Mouse (Mus musculus) macrophage (primary cell): Measurements from ENCODE around the gene Gpr26. TPM values are rescaled to one million over a fixed set of nuclear protein-coding genes. Genes with fewer than 3 reads are reported as not detected.

Experiments used
- H3K27ac ChIP-seq: fragments of 350-480 bp; formaldehyde crosslinking; 2 replicates; pipeline ENCODE4 v1.9.0; 2021
- H3K36me3 ChIP-seq: fragments of 350-480 bp; formaldehyde crosslinking; 2 replicates; pipeline ENCODE4 v1.9.0; 2021; ENCODE audit errors: inconsistent target
- H3K4me3 ChIP-seq: fragments of 350-480 bp; formaldehyde crosslinking; 2 replicates; pipeline ENCODE4 v1.9.0; 2021; ENCODE audit errors: inconsistent target
- H3K79me2 ChIP-seq: fragments of 350-480 bp; formaldehyde crosslinking; 2 replicates; pipeline ENCODE4 v1.9.0; 2021; ENCODE audit errors: inconsistent target
- WGBS: methylation state at CpG from one replicate; pipeline ENCODE4 v1.1.7; 2026; ENCODE audit warnings: inconsistent platforms; ENCODE audit not compliant: missing documents; 5-methylcytosine and 5-hydroxymethylcytosine counted together
- polyA plus RNA-seq: library from polyadenylated mRNA; stranded (reverse); fragments of 250-400 nt; gene quantifications from 3 replicates; pipeline ENCODE4 v1.2.4, GENCODE M21; 2018; ENCODE audit warnings: inconsistent platforms
- total RNA-seq, 78 experiments: library from RNA; depleted of rRNA; stranded (reverse); fragments of 250-400 nt; gene quantifications; 1 replicate in 9 of 78; 2 replicates in 24 of 78; 3 replicates in 43 of 78; 4 replicates in 2 of 78; pipeline ENCODE4 v1.2.4; 2018; ENCODE audit warnings: inconsistent platforms in 56 of 78

Gpr26 gene
- not detected for total RNA-seq (2018; cell fraction: chromatin; rRNA removed)
- not detected for total RNA-seq (2018; cell fraction: cytosol; rRNA removed)
- total RNA-seq (2018; cell fraction: nucleus; rRNA removed), result not detected
- not detected in 3 replicates for polyA plus RNA-seq

DNA sequence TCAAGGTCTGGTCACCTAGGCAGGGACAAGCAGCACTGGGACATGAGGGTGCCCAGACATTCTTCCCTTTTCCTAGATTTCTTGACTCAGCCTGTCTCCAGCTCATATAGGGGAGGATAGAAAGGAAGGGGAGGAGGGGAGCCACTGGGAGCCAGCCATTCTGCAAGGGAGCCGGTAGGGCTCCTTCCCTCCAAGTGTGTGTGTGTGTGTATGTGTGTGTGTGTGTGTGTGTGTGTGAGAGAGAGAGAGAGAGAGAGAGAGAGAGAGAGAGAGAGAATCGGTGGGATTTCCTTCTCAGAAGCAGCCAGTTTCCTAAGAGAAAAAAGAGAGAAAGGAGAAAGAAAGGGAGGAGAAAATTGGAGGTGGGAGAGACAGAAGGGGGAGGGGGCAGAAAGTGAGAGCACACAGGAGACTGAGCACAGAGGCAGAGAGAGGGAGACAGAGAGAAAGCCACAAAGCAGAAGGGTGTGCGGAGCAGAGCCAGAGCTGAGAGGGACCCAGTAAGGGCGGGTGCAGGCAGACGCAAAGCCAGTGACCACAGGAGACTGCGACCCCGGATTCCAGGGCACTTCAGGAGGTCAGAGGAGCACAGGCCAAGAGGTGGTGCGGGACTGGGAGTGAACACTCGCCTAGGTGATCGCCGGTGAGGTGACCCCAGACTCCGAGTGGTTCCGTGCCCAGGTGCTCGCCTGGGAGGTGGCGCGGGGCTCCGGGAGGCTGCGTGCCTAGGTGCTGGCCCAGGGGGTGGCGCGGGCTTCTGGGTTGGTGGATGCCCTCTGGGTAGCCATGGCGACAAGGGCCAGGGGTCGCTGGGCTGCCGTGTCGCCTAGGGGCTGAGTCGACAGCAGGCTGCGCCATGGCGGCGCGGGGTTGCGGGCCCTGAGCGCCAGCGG lies at the start of gene Gpr26:
Gpr26 (plus strand) TSS at position 438 of the 893 bp plus-strand sequence.
- Histone ChIP-seq H3K36me3 (no peaks in the 10 kb centered on the region), H3K79me2 (no peaks in the 10 kb centered on the region), H3K4me3 (no peak within 1 kb of the TSS), H3K27ac (no peak within 1 kb of the TSS)
- 9% methylated on average over 28 of the region's 32 CpGs for WGBS

DNA sequence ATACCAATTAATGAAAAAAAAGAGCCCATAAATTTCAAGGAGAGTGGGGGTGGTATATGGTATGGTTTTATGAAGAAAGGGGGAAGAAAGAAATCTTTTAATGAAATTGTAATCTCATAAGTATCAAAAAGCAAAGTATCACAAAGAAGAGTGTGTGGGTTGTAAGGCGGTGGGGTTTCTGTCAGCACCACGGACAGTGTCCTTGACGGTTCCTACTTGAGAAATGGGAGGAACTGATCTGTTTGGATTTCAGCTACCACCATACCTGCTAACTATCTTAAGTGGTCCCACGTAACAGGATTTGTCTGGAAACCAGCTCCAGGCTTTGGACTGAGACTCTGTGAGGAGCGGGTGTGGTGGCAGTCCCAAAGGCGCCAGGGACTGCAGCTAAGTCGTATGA lies 48.9 kb upstream of the Gpr26 start:
- H3K79me2 ChIP-seq, result no peaks in the 10 kb centered on the region

DNA sequence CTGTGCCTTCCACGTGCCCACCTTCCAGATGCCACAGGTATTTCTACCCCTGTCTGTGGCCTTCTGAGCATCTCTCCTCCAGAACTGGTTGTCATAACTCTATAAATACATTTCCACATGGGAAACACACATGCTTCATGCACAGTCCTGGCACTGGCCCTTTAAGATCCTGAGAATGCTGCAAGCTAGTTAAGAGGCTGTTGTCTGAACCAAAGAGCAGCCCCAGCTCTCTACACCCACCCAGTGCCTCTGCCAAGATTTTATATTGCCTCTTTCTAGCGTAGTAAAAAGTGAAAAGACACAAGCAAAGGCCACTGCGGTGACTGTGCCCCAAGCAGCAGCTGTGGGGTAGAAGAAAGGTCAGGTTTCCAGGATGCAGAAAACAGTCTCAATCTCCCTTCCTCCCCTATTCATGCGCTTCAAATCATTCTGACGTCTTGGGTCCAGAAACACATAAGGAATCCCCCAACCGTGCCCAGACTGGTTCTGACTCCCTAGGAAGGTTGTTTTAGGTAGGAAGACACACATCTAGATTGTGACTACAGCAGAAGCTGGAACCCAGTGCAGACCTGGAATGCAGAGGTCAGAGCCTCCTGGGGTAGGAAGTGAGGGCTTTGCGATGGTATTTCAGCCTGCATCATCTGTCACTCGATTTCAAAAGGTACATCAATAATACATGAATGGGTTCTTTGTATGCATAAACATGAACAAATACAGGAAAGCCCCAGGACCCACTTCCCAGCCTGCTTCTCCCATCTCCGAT lies 38.8 kb upstream of the Gpr26 start:
- Histone ChIP-seq H3K4me3 (no peak overlapping the region), H3K36me3 (no peaks in the 10 kb centered on the region), H3K27ac (no peak overlapping the region), H3K79me2 (no peaks in the 10 kb centered on the region)
- whole genome bisulfite sequencing, result 63% methylated on average over 9 of the region's 9 CpGs

More for the DNA sequence above, 48.9 kb upstream of the Gpr26 start:
- Histone ChIP-seq H3K4me3 (no peak overlapping the region), H3K36me3 (no peaks in the 10 kb centered on the region), H3K27ac (no peak overlapping the region)
- 53% methylated on average over 7 of the region's 7 CpGs for WGBS

DNA sequence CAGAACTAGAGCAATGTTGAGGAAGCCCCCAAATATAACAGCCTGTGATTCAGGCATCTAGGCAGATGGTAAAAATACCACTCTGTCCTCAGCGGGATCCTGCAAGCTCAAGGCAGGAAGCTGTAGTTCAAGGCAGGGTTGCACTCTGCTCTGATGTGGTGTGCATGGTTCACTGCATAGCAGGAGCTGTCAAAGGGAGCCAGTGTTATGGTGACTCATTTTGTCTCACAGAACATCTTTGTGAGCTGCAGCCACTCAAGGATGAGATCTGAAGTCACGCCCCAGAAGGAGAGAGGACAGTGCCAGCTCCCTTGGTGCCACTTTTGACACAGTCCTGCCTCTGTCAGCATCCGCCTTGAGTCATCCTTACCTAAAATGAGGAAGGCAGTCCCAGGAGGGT lies 28.6 kb upstream of the Gpr26 start:
- WGBS, result 70% methylated on average over 3 of the region's 3 CpGs
- no peaks in the 10 kb centered on the region for H3K79me2 ChIP-seq
- no peak overlapping the region for H3K27ac ChIP-seq
- H3K4me3 ChIP-seq, result no peak overlapping the region
- H3K36me3 ChIP-seq, result no peaks in the 10 kb centered on the region

DNA sequence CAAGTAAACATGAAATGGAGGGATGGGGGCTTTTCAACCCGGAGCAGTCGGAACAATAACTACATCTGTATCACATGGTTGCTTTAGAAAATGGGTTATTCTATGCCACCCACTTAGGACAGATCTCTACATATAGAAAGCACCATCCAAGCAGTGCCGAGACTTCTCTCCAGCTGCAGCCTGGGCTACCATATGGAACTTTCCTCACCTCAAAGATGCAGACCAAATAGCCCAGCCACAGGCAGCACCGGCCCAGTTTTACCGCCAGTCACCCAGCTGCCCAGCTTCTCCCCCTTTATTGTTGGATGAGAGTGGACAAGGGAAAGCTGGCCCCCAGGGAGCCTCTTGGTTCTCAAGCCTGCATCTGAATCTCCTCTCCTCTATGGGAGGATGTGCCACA lies 15.1 kb upstream of the Gpr26 start:
- Histone ChIP-seq H3K36me3 (no peaks in the 10 kb centered on the region), H3K4me3 (no peak overlapping the region), H3K79me2 (no peaks in the 10 kb centered on the region), H3K27ac (no peak overlapping the region)
- 86% methylated on average over 5 of the region's 5 CpGs for WGBS

DNA sequence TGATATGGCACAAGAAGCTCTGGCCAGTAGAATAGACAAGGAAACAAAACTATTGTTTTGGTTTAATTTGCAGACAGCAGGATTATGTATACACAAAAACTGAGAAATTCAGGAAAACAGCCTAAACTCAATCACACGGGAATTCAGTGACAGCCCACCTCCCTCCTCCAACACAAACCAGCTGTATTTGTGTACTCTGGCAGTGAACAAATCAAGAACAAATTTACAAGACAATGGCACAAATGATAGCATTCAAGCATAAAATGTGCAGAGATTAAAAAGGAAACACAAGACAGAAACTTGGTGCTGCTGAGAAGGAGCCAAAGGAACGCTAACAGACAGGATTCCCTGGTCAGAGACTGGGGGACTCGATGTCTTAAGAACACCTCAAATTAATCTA lies 12.9 kb upstream of the Gpr26 start:
- Histone ChIP-seq H3K4me3 (no peak overlapping the region), H3K79me2 (no peaks in the 10 kb centered on the region), H3K36me3 (no peaks in the 10 kb centered on the region), H3K27ac (no peak overlapping the region)
- WGBS, result 80% methylated on average over 3 of the region's 3 CpGs

DNA sequence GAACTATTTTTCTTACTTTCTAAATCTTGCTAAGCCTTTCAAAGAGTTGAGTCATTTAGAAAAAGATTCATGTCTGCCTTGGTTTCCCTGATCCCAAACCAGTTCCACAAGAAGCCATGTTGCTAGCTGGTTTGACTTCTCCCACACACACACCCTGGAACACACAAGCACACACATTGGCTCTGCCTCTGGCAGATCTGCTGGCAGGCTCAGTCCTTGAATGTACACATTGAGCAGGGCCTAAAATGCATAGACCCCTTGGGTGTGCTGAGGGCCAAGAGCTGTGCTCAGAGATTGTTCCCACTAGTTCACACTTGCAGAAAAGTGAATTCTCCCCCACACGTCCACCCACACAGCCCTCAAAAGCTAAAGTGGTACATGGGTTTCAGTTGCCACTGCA lies 7.6 kb upstream of the Gpr26 start:
- Histone ChIP-seq H3K36me3 (no peaks in the 10 kb centered on the region), H3K27ac (no peak overlapping the region), H3K4me3 (no peak overlapping the region), H3K79me2 (no peaks in the 10 kb centered on the region)
- WGBS, result 77% methylated on average over 1 of the region's 1 CpGs

DNA sequence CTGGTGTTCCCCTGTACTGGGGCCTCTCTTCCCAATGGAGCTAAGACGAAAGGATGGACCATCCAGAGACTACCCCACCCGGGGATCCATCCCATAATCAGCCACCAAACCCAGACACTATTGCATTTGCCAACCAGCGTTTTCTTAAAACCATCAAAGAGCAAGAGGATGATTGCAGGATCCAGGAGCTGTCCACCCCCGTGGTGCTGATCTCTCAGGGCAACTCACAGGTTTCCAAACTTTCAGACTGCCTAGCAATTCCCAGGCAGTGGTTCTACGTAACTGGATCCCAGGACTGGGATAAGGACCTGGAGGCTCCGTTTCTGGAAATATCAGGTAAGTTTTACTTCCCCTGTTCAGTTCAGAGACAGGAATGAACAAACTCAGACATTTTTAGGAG lies 5.7 kb upstream of the Gpr26 start:
- no peak overlapping the region for H3K4me3 ChIP-seq
- 29% methylated on average over 6 of the region's 6 CpGs for WGBS
- H3K36me3 ChIP-seq, result no peaks in the 10 kb centered on the region
- H3K27ac ChIP-seq, result no peak overlapping the region
- no peaks in the 10 kb centered on the region for H3K79me2 ChIP-seq

DNA sequence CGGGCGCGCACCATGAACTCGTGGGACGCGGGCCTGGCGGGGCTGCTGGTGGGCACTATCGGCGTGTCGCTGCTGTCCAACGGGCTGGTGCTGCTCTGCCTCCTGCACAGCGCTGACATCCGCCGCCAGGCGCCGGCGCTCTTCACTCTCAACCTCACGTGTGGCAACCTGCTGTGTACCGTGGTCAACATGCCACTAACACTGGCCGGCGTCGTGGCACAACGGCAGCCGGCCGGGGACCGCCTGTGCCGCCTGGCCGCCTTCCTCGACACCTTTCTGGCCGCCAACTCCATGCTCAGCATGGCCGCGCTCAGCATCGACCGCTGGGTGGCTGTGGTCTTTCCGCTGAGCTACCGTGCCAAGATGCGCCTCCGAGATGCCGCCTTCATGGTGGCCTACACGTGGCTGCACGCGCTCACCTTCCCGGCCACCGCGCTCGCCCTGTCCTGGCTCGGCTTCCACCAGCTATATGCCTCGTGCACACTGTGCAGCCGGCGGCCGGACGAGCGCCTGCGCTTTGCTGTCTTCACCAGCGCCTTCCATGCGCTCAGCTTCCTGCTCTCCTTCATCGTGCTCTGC lies 745 bp downstream of the Gpr26 start:
- Histone ChIP-seq H3K36me3 (no peaks in the 10 kb centered on the region), H3K4me3 (no peak overlapping the region), H3K27ac (no peak overlapping the region), H3K79me2 (no peaks in the 10 kb centered on the region)
- 17% methylated on average over 57 of the region's 57 CpGs for WGBS

DNA sequence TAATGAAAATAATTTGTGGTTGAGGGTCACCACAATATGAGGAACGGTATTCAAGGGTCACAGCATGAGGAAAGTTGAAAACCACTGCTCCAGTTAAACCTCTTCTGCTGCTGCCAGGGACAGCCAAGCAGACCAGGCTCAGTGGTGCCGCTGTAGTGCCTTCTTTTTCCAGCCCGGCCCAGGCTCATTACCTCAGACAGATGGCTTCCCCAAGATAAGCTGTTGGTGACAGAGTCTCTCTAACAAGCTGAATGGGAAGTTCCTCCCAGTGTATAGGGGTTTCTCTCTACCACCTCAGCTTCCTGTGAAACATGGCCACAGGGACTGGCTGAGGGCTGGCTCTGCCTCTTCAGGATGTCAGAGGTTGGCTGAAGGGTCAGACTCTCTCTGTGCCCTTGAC lies 4.0 kb downstream of the Gpr26 start:
- 0% methylated on average over 3 of the region's 3 CpGs for WGBS
- H3K36me3 ChIP-seq, result no peaks in the 10 kb centered on the region
- no peaks in the 10 kb centered on the region for H3K79me2 ChIP-seq
- no peak overlapping the region for H3K27ac ChIP-seq
- H3K4me3 ChIP-seq, result no peak overlapping the region

DNA sequence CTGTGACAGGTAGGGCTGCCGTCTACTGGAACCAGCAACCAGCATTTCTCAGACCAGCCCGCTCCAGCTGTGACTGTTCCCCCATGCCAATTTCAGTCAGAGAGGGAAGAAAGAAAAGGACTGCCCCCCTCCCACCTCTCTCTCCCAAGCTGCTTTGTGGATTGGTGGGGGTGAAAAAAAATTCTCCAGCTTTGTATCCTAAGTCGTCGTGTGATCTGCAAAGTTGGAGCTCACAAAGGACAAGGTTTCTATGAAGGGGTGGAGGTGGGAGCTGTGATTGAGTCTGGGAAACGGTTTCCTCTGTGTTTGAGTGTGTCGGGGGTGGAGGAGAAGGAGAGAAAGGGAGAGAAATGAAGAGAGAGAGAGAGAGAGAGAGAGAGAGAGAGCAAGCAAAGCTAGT lies 9.6 kb downstream of the Gpr26 start:
- Histone ChIP-seq H3K4me3 (no peak overlapping the region), H3K36me3 (no peaks in the 10 kb centered on the region), H3K27ac (no peak overlapping the region), H3K79me2 (no peaks in the 10 kb centered on the region)
- WGBS, result 75% methylated on average over 5 of the region's 6 CpGs

DNA sequence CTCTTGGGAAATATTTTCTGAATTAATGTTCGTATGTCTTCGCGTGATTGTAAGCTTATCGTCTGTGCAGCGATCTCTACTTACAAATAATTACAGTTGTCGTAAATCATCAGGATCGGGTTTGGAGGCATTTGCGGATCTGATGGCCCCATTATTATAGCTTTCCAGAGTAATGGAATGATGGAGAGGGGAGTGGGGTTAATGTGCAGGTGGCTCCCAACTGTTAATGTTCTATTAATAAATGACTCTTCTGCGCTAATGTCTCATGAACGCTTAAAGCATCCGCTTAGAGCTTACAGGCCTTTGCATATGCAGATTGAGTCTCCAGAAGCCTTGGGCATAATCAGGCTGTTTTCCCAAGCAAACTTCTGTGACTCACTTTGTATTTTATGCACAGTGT lies 12.3 kb downstream of the Gpr26 start:
- Histone ChIP-seq H3K27ac (no peak overlapping the region), H3K36me3 (no peaks in the 10 kb centered on the region), H3K79me2 (no peaks in the 10 kb centered on the region), H3K4me3 (no peak overlapping the region)
- 93% methylated on average over 11 of the region's 11 CpGs for WGBS

DNA sequence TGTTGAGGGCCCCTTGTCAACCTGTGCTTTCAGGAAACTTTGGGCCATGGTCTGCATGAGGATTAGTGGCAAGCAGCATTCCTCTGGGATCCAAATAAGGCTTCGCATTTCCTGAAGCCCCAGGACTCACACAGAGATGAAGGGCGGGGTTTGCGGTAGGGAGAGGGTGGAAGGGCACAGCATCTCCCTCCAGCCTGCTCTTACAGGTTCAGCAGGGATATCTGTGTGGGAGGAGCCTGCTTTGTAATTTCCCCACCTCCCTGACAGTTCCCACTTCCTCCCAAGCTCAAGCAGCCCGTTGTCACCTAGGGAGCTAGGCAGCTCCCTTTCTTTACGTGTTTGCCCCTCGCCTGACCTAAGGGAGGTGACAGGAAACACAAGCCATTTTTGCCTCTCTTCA lies 22.8 kb downstream of the Gpr26 start:
- Histone ChIP-seq H3K4me3 (no peak overlapping the region), H3K79me2 (no peaks in the 10 kb centered on the region), H3K27ac (no peak overlapping the region), H3K36me3 (no peaks in the 10 kb centered on the region)
- 23% methylated on average over 6 of the region's 6 CpGs for WGBS

DNA sequence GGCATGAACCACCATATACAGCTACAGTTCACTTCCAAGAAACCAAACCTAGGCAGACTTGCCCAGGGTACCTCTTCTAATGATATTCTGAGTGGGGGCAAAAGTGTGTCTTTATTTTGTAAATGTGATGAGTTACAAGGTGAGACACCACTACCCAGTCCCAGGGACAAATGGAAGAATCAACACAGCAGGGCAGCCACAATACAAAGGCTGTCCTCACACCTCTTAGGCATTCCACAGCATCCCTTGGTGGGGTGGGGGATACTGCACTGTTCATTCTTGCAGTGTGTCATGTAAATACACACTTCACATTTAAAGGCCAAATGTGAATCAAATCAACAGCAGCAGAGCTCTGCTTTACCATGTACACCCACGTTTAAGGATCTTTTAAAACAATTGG lies 26.0 kb downstream of the Gpr26 start:
- no peak overlapping the region for H3K4me3 ChIP-seq
- 50% methylated on average over 1 of the region's 1 CpGs for WGBS

DNA sequence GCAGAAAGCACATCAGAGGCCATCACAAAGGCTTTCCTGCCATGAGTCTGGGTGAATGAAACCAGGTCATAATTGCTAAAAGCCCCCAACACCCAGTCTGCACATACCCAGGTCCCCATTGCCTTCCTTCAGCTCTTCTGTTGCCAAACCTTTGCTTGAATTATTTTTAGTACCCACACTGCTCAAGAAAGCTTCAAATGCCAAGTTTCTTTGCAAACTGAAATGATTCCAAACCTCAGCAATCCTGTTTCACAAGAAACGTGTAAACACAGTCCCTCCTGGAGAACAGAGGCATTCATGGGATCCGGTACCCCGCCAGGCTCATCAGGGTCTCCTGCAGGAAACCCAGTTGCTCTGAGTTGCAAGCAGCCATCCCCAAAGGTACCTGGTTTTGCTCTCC lies 26.6 kb downstream of the Gpr26 start:
- H3K36me3 ChIP-seq, result no peaks in the 10 kb centered on the region
- WGBS, result 65% methylated on average over 3 of the region's 3 CpGs
- no peak overlapping the region for H3K27ac ChIP-seq
- no peak overlapping the region for H3K4me3 ChIP-seq
- H3K79me2 ChIP-seq, result no peaks in the 10 kb centered on the region

More for the DNA sequence above, 26.0 kb downstream of the Gpr26 start:
- no peak overlapping the region for H3K27ac ChIP-seq
- H3K36me3 ChIP-seq, result no peaks in the 10 kb centered on the region
- no peaks in the 10 kb centered on the region for H3K79me2 ChIP-seq
